Mouse (Mus musculus) granulocyte monocyte progenitor cell, adult 5-6 weeks (primary cell): ENCODE results near the gene Myo10. TPM values are rescaled to one million over a fixed set of nuclear protein-coding genes. Genes with fewer than 3 reads are reported as not detected.

Experiments
- ATAC-seq: replicated peaks from 2 replicates; pipeline ENCODE4 v1.8.0; 2016; ENCODE audit warnings: mild to moderate bottlenecking, moderate TSS enrichment, inconsistent platforms; ENCODE audit not compliant: poor library complexity, severe bottlenecking
- total RNA-seq, 2 experiments: library from RNA; stranded (forward) in 1 of 2; stranded (reverse) in 1 of 2; fragments of 200-712, 200-1000 nt in 1 of 2; fragments of >200 nt in 1 of 2; fragmentation: Nextera tagmentation in 1 of 2; gene quantifications; 2 replicates each; pipeline ENCODE4 v1.2.3; 2014 to 2017

Myo10 gene
- total RNA-seq, 2 experiments from 2014 or later = 3.3 to 8.9 TPM

DNA sequence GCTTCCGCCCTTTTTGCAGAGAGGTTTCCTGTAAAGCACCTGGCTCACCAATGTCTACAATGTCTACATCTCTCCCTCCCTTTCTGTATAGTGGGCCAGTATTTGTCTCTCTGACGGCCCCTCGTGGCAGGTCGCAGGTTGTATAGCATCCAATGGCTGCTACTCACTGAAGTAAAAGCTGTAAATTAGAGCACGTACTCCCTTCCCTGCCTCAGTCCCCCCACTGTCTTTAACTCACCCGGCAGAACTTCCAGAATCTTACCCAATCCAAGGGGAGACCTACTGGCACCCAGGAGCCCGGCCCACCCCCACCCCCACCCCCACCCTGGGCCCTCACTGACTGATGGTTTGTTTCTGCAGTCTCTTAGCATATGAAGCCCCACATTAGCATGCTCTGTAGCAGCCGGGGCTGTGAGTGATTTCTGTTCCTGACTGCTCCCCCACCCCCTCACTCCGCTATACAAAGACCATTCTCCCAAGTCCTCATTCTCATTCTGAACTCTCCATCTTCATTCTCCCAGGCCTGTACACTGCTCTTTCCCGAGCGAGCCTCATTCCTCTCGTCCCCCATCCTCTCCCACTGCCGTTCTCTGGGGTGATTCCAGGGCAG, 132.1 kb downstream of the Myo10 start:
- ATAC-seq = no peak

DNA sequence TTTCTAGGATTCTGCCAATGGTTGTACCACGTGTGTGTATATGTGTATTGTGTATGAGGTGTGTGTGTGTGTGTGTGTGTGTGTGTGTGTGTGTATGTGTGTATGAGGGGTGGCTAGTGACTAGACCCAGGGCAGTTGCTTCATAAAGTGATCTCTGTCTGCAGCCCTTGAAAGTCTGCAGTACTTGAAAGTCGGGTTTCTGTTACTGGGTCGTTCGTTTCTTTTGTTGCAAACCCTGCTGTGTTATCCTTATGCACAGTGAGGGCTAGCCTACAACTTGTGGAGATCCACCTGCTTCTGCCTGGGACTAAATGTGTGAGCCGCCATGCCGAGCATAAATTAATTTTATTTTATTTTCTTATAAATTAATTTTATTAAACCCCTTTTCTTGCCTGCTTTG, 133.2 kb downstream of the Myo10 start:
- ATAC-seq = no peak

DNA sequence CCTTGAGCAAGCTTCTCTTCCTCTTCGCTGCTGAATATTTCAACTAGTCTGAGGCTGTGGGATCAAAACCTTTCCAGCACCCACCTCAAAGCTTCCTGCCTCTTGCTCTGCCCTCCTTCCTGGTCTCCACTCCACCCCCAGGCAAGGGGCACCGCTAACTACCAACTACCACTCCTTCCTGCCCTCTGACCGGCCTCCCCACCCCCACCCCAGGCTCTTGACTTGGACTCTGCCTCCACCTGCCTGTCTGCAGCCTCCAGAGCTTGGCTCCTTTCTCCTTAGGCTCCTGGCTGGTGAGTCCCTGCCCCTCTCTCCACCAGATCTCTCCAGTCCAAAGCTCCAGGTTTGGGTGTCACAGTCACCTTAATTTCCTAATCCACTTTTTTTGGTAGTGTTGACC, 133.7 kb downstream of the Myo10 start:
- no peak for ATAC-seq

DNA sequence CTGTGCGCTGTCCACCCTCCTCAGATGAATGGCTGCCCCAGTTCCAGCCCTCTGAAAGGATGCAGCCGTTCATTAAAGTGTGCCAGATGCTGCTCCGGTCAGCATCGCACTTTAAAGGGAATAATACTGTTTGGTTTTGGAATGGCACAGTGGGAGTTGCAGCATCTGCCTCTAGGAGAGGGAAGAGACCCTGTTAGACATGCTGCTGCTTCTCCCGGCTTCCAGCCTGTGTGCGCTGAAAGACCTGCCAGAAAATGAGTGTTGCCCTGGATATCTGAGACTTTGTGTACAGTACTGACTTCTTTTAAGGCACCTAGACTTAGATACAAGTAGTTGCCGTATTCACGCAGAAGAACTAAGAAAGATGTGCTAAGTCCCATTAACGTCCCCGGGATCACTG, 135.7 kb downstream of the Myo10 start:
- no peak for ATAC-seq

DNA sequence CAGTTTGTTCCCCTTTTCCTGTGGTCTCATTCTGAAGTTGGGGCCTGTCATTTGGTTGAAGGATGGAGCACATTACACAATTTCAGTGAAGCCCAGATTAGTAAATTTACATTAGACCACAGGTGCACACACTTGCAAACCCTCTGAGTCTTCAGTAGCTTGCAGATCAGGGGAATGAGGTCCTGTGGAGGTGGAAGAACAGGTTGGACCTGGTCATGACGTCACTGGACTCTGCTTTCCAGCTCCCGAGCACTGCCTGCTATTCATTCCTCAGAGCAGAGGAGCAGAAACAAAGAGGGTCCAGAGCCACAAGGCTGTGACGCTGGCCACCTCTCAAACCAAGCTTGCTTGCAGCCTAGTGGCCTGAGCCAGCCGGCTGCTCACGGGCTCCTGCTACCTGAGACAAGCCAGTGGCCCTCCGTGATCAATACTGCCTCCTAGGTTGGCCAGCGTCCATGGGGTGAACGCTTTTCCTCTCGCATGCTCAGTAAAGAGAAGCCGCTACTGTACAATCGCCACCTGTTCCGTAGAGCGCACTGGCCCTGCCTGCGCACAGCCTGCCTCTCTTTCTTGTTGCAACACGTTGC, 136.3 kb downstream of the Myo10 start:
- ATAC-seq = peak; percentile 80

DNA sequence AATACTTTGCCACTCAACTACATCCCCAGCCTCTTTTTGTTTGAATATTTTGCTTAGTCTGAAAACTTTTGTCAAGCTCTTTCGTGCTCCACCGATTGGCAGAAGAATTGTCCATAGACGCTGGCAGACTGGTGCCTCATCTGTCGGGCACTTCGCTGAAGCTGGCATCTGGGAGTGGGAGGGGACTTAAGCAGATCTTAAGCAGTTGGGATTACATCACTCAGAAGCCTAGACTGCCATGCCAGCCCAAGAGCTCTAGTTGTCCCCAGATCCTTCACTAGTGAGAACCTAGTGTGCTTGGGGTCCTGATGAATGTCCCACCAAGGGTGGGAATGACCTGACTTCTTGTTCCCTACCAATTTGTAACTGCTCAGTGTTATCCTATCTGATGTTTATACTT, 138.0 kb downstream of the Myo10 start:
- ATAC-seq = no peak

DNA sequence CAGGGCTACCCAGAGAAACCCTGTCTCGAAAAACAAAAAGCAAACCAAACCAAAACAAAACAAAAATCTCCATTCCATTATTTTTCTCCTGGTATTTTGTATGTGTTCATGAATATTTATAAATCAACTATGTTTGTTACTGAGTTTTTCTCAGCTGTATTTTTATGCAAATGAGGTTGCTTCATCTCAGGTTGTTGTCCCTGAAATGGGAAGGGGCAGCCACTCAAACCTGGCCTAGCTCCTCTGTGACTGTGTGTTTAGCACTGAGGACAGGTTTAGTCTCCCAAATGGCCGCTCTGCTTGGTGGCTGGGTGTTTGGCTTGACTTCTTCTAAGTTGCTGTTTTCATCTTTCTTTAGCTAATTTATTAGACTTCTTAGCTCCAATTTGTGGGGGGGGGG, 138.7 kb downstream of the Myo10 start:
- no peak for ATAC-seq

DNA sequence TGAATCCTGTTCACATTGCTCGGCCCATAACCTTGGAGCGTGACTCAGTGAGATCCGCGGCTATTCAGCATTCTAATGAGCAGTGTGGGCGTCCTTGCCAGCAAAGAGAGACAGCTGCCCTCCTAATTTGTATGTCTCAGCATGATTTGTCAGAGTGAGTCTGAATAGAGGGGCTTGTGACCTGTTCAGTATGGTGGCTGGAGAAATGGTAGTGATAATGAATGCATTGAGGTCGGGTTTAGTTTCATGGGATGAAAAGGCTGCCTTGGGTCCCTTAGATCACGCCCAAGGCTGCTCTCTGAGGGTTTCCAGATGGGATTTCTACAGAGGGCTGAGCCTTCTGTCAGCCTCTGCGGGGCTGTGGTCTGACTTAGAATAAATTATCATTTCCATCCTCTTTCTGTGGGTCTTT, 139.5 kb downstream of the Myo10 start:
- no peak for ATAC-seq

DNA sequence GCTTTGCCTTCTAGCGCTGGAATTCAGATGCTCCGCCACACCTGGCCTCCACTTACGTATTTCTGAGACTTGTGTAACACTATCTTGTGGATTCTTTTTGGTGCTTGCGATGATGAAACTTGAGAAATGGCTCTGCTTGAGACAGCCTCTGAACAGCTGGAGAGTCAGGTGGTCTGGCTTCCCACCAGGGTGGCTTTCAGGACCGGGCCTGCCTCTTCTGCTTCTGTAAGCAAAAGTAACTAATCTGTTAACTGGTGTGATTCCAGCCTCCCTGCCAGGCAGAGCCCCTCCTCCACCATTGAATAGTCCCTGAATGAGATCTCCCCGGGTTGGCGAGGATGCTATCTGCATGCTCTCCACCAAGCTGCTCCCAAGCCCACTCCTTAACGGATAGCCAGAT, 140.0 kb downstream of the Myo10 start:
- peak; percentile 14 for ATAC-seq

DNA sequence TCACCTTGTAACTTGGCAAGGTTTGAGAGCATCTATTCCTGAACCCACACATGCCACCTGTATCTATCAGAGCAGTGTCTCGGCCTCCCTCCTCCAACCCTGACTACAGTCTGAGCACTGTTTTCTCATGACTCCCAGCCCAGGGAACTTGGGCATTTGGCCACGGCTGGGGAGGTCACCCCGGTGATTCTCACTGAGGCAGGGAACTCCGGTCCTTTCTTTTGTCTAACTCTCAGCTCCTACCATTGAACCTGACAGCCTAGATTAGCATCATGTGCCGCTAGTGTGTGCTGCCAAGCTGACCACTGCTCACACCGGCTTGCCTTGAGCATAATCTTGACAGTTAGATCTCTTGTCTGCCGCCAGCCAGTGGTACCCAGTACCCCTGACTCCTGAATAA, 140.8 kb downstream of the Myo10 start:
- ATAC-seq = no peak

DNA sequence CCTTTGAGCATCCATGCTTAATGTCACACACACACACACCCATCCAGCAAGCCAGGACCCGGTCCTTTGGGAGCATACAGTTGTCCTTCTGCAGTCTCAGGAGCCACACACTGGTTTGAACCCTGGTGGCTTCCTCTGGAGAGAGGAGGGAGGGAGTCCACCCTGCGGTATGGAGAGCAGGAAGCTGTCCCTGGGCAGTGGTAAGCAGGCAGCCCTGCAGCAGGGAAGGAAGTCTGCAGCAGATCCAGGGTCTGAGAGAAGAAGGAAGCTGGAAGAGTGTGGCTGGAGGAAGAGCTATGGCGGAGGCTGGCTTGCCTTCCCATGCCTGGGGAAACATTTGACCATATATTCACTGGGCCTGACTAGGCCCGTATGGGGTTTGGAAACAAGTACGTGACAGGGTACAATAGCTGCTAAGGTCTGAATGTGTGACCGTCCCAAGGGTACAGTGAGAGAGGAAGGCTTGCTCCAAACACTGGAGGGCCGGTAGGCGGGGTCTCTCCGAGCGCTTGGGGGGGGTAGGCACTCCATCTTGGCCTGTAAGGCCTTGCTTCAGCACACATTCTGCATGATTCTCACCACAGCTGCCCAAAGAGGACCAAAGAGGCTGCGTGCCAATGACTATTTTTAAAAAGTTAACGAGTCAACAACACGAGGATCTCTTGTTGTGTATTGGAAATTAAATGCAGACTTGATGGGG, 142.5 kb downstream of the Myo10 start:
- ATAC-seq = peak; percentile 74

DNA sequence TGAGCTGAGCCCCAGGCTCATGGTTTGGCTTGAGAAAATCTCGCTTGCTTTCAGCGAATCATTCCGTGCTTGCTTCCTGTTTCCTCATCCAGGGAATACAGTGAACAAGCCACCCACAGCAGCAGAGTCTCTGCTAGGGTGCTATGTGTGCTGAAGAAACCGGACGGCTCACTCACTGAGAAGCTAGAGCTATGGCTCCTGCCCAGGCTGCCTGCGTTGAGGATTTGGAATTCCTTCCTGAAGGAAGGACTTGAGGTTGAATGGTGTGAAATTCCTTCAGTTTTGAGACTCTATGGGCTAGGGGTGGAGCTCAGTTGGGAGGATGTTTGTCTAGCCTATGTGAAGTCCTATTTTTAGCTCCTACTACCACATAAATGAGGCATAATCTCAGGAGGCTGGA, 145.5 kb downstream of the Myo10 start:
- no peak for ATAC-seq

DNA sequence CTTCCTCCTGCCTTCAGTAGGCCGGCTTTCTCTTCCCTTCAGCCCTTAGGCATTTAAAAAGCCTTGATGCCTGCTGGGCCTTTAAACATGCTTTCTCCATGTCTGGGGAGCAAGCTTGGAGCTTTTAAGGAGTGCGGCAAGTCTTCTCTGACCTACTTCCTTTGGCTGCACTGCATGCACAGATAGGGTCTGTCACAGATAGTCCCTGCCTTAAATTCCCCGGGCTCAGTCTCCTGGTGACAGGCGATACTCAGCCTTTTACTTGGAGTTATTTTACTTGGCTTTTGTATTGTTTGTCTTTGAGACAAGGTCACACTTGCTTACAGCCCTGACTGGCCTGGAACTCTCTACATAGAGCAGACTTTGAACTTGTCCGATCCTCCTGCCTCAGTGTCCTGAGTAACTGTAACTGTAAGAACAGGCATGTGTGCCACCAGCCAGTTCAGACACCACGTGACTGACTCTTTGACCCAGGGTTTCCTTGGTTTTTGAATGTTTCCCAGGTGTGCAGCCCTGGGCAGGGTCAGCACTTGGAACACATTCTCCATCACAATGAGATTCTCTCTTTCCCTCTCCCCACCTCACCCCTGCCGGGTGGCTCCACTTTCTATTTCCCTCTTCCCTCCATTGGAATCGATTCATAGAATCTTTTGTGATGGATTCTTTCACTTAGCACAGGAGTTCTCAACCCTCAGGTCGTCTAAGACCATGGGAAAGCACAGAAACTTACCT, 147.4 kb downstream of the Myo10 start:
- no peak for ATAC-seq

DNA sequence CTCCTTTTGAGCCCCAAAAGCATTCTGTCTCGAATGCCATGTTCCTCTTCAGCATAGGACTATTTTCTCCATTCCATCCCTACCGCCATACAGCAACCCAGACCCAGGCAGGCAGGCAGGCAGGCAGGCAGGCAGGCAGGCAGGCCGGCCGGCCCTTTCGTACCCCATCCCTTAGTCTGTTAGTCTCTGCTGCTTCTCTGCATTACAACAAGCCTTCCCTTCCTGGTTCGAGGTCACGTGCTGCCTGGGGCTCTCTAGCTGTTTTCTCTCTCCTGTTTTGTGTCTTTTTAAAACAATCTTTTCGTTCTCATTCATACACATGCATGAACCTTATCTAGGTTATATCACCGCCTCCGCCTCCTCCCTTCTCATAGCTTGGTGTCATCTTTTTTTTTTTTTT, 149.5 kb downstream of the Myo10 start:
- no peak for ATAC-seq

DNA sequence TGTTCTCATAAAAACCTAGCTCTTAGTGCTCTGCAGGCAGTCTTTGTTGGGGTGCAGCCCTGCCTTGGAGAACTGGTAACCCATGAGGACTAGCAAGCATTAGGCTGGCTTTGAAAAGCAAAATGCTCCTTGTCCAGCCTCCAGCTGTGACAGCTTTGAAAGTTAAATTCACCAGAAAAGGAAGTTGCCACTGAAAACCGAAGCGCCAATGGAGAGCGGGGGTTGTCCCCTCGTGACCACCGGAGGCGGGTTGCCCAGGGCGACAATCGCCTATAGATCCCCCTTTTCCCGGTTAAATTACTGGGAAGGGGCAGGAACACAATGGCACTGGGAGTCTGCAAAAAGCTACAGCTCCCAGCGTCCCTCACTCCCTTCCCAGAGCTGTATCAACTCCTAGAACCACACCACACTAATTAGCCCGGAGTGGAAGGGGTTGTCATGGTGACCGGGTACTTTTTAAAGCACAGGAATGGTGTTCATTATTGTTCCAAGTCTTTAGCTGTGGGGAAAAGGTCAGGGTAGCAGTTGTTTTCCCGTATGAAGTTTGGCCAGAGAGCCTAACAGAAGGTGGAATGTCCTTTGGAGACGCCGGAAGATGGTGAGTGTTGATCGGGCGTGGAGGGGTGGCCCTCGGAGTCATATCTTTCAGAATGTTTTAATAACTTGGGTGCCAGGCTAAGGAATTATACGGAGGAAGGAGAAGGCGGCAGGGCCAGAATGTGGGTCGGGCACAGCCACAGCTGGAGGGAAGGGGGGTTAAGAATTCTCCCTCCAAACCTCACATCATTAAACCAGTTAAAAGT, 151.6 kb downstream of the Myo10 start:
- ATAC-seq = peak; percentile 89

DNA sequence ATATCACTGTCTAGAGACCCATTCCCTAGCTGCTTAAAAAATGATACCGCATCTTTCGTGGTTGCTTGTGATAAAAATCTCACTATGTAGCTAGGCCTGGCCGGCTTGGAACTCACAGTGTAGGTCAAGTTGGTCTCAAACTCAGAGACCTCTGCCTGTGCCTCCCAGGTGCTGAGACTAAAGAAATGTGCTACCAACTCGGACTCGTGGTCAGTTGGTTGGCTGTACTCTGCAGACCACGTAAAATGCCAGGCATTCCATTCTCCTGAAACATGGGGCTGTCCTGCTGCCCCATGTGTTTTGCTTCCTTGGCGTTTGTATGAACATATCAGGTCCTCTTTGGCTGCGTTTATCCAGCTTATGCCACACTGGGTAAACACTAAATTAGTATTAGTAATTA, 156.6 kb downstream of the Myo10 start:
- ATAC-seq = no peak

DNA sequence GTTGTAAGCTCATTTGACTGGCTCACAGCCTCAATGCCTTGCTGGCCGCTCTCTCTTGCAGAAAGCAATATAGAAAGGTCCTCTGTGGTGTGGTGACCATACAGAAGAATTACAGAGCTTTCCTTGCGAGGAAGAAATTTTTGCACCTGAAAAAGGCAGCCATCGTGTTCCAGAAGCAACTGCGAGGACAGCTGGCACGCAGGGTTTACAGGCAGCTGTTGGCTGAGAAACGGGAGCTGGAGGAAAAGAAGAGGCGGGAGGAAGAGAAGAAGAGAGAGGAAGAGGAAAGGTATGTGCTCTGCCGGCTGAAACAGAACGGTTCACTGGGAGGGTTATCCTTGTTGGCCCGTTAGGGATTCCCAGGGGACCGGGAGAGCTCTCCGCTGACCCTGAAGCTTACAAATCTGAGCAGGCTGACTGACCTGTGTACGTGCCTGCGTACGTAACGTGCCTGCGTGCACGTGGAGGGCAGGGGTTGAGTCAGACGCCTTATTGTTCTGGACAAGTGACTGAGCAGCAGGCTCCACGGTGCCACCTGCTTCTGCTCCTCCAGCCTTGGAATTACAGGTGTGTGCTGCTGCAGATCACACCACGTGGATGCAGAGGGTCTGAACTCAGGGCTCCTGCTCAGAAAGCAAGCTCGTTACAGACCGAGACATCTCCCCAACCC, 157.3 kb downstream of the Myo10 start:
- ATAC-seq = no peak

DNA sequence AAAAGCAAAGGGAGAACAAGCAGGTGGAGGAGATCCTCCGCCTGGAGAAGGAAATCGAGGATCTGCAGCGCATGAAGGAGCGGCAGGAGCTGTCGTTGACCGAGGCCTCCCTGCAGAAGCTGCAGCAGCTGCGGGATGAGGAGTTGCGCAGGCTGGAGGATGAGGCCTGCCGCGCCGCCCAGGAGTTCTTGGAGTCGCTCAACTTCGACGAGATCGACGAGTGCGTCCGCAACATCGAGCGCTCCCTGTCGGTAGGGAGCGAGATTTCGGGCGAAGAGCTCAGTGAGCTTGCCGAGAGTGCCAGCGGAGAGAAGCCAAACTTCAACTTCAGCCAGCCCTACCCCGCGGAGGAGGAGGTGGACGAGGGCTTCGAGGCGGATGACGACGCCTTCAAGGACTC, 158.7 kb downstream of the Myo10 start:
- no peak for ATAC-seq

DNA sequence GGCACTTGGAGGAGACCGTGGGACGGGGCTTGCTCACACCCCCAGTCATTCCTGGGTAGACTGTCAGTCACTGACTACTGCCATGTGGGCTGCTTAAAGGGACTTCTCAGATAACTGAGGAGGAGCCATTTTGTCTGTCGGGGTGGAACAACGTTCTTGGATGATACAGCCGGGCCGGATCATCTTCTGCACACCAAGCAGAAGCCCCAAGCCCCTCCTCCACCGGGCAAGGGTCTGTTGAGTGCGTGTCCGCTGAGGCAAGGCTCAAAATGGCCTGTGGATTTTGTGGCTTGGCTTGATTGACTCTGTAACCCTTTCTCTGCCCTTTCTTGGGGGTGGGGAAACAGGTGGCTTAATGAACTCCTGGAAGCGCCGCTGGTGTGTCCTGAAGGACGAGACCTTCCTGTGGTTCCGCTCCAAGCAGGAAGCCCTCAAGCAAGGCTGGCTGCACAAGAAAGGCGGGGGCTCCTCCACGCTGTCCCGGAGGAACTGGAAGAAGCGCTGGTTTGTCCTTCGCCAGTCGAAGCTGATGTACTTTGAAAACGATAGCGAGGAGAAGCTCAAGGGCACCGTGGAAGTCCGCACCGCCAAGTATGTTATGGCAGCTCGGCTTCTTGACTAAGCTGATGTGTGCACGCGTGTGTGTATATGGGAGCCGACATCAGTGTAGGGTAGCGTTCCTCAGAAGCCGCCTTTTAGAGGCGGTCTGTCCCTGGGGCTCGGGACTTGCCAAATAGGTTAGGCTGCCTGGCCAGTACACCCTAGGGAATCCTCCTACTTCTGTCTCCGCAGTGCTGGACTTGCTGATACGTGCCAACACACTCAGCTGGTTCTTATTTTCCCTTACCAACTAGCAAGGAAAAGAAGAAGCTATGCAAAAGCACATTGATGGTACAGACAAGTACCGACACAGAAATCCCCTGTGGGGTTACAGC, 163.4 kb downstream of the Myo10 start:
- ATAC-seq = no peak
